Mouse (Mus musculus) heart, embryonic 13.5 days (tissue): ENCODE measurements around the gene Msx1. TPM values are rescaled to one million over a fixed set of nuclear protein-coding genes. Genes with fewer than 3 reads are reported as not detected.

Experiments used
- ATAC-seq: fragments of 200-750 bp; cut with Nextera tagmentation; 2 replicates; pipeline ENCODE4 v1.8.0; 2017; ENCODE audit warnings: moderate TSS enrichment; ENCODE audit not compliant: insufficient number of reproducible peaks, low FRiP score, low TSS enrichment; ENCODE audit errors: extremely low read depth
- H3K27ac ChIP-seq: fragments of 300-500 bp; sonication (generic); replicated peaks from 2 replicates; pipeline ENCODE4 v1.5.1; 2015; ENCODE audit warnings: moderate library complexity, mild to moderate bottlenecking, inconsistent platforms
- H3K27me3 ChIP-seq: fragments of 300-500 bp; sonication (generic); replicated peaks from 2 replicates; pipeline ENCODE4 v1.6.1; 2015; ENCODE audit warnings: mild to moderate bottlenecking, inconsistent platforms
- H3K36me3 ChIP-seq: fragments of 300-500 bp; sonication (generic); 2 replicates; pipeline ENCODE4 v1.6.1; 2015; ENCODE audit warnings: mild to moderate bottlenecking, inconsistent platforms
- H3K4me1 ChIP-seq: fragments of 300-500 bp; sonication (generic); 2 replicates; pipeline ENCODE4 v1.6.1; 2015; ENCODE audit warnings: inconsistent platforms
- H3K4me2 ChIP-seq: fragments of 300-500 bp; sonication (generic); 2 replicates; pipeline ENCODE4 v1.6.1; 2015; ENCODE audit warnings: inconsistent platforms, mild to moderate bottlenecking, moderate library complexity
- H3K4me3 ChIP-seq: fragments of 300-500 bp; sonication (generic); 2 replicates; pipeline ENCODE4 v1.5.1; 2015; ENCODE audit warnings: moderate library complexity, mild to moderate bottlenecking, inconsistent platforms
- H3K9ac ChIP-seq: fragments of 300-500 bp; sonication (generic); 2 replicates; pipeline ENCODE4 v1.6.1; 2015; ENCODE audit warnings: inconsistent platforms, mild to moderate bottlenecking, moderate library complexity
- H3K9me3 ChIP-seq: fragments of 300-500 bp; sonication (generic); 2 replicates; pipeline ENCODE4 v1.6.1; 2016; ENCODE audit warnings: inconsistent platforms
- WGBS: fragments of 180-500 bp; shearing (Covaris S2); methylation state at CpG from one replicate; pipeline ENCODE4 v1.1.7; 2015; ENCODE audit warnings: mixed read lengths; 5-methylcytosine and 5-hydroxymethylcytosine counted together
- polyA plus RNA-seq: library from polyadenylated mRNA; unstranded; fragments of >200 nt; fragmentation: Nextera tagmentation; extraction: Ambion mirVana; gene quantifications from 2 replicates; pipeline ENCODE4 v1.2.1, GENCODE M21; 2015

Gene Msx1
- polyA plus RNA-seq, 1 experiment from 2014 or later: 8.6 TPM

GRCm38 (mm10) chr5:37783306-37783705, 41.1 kb downstream of the Msx1 start:
- Histone ChIP-seq H3K4me2 (no peak overlapping the region), H3K27me3 (0 out of 2 replicates have a peak, but pooled peaks cover 5% of the 10 kb centered on the region), H3K27ac (no peak overlapping the region), H3K9me3 (no peaks in the 10 kb centered on the region), H3K4me1 (no peaks in the 10 kb centered on the region), H3K36me3 (no peaks in the 10 kb centered on the region), H3K9ac (no peak overlapping the region), H3K4me3 (no peak overlapping the region)
- WGBS: 66% methylated on average over 8 of the region's 8 CpGs
- ATAC-seq: no peak

DNA sequence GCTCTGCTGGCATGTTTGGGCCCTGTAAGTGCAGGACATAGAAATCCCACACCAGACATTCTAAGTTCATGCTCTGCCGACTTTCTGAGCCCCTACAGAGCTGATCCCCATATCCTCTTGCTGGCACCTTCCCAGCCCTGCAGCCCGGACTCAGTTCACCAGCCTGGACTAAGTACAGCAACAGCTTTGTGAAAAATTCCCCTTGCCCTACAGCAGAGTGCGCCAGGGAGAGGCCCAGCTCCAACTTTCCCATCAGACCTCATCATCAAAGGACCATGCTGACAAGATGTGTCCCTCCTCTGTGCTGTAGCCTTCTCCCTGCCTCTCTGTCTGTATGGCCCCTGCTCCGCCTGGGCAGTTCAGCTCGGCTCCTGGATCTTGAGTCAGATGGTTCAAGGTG, 48.7 kb downstream of the Msx1 start:
- Histone ChIP-seq H3K4me1 (no peaks in the 10 kb centered on the region), H3K27me3 (no peaks in the 10 kb centered on the region), H3K27ac (no peak overlapping the region), H3K36me3 (no peaks in the 10 kb centered on the region), H3K9ac (no peak overlapping the region), H3K9me3 (no peaks in the 10 kb centered on the region), H3K4me2 (no peak overlapping the region), H3K4me3 (no peak overlapping the region)
- 47% methylated on average over 5 of the region's 5 CpGs for WGBS
- no peak for ATAC-seq

- 70% methylated on average over 4 of the region's 4 CpGs for WGBS
- H3K4me1 ChIP-seq: no peaks in the 10 kb centered on the region
- H3K4me3 ChIP-seq: no peak overlapping the region
- H3K9ac ChIP-seq: no peak overlapping the region
- ATAC-seq: no peak
- H3K4me2 ChIP-seq: no peak overlapping the region
- no peak overlapping the region for H3K27ac ChIP-seq
- H3K27me3 ChIP-seq: no peaks in the 10 kb centered on the region
- H3K36me3 ChIP-seq: no peaks in the 10 kb centered on the region
- H3K9me3 ChIP-seq: no peaks in the 10 kb centered on the region
Observed at GRCm38 (mm10) chr5:37774011-37774410, 50.4 kb downstream of the Msx1 start.

- Histone ChIP-seq H3K36me3 (no peaks in the 10 kb centered on the region), H3K9me3 (no peaks in the 10 kb centered on the region), H3K4me3 (no peak overlapping the region), H3K27me3 (no peaks in the 10 kb centered on the region), H3K4me1 (no peaks in the 10 kb centered on the region), H3K27ac (no peak overlapping the region), H3K4me2 (no peak overlapping the region), H3K9ac (no peak overlapping the region)
- WGBS: 79% methylated on average over 6 of the region's 6 CpGs
- ATAC-seq: no peak
Observed at GRCm38 (mm10) chr5:37770870-37771269, 53.5 kb downstream of the Msx1 start.

Other genes with a start within 250 kb of the Msx1 start
- gene Stk32b, start 107.4 kb downstream of the Msx1 start, polyA plus RNA-seq: 0.60 and 0.76 TPM in 2 replicates
- gene Cytl1, start 89.1 kb downstream of the Msx1 start, polyA plus RNA-seq: 5.1 and 9.8 TPM in 2 replicates
- 26.3 and 28.0 TPM in 2 replicates for gene Stx18, start 214.2 kb upstream of the Msx1 start, polyA plus RNA-seq